Mouse (Mus musculus) myocyte (in vitro differentiated cells): Measurements from ENCODE around the gene Stx4a.

Experiments
- E2F4 ChIP-seq: IDR thresholded peaks from one replicate; pipeline ENCODE4 v1.6.1; 2011; ENCODE audit warnings: mild to moderate bottlenecking, control low read depth, moderate library complexity; ENCODE audit not compliant: insufficient read depth
- MYOD1 ChIP-seq, 3 experiments: IDR thresholded peaks; one replicate each; pipeline ENCODE4 v1.6.1; 2011; ENCODE audit warnings: control low read depth in 2 of 3, low read depth in 2 of 3, mild to moderate bottlenecking in 2 of 3, moderate library complexity in 1 of 3; ENCODE audit not compliant: insufficient read length in 2 of 3, control insufficient read depth in 1 of 3
- POLR2A ChIP-seq: IDR thresholded peaks from one replicate; pipeline ENCODE4 v1.6.1; 2011; ENCODE audit warnings: low read depth, mild to moderate bottlenecking, control low read depth, moderate library complexity; ENCODE audit not compliant: insufficient read length
- REST ChIP-seq: IDR thresholded peaks from one replicate; pipeline ENCODE4 v1.6.1; 2011; ENCODE audit warnings: mild to moderate bottlenecking, control low read depth, moderate library complexity; ENCODE audit not compliant: insufficient read depth, insufficient read length
- USF1 ChIP-seq: IDR thresholded peaks from one replicate; pipeline ENCODE4 v1.6.1; 2011; ENCODE audit warnings: low read depth, mild to moderate bottlenecking, control low read depth, moderate library complexity

GRCm38 (mm10) chr7:127866434-127866833 is 42.3 kb downstream of the Stx4a start:
- TF ChIP-seq POLR2A (no peak), E2F4 (no peak), MYOD1 (IDR thresholded peaks at IDR 0.05; ENCODE audit: control insufficient read depth in 1 of 3, insufficient read length in 2 of 3, low read depth in 2 of 3) (no peak), USF1 (no peak), REST (no peak)
